ENCODE assay signal across 8 mouse cellular contexts in the genomic region with DNA sequence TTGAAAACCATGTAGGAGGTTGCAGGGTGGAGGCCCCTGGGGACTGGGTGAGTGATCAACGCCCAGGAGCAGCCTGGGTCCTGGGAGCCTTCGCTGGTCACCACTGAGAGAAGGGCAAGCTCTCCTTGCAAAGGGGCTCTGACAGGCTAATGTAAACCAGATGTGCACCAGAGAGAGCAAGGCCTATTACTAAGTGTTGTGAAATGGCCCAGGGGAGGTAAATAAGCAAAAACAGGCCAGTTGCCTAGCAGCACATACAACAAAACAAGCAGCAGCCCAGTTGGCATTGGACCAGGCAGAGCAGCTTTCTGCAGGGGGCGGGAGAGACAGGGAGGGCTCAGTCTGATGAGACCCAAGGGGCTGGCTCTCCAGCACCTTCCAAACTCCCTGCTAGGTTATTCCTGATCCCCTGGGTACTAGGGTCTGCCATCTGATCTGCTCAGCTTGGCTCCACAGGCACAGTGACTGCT.
DNase-seq lines count a peak whose midpoint lies in the region; ATAC-seq and TF ChIP-seq lines count a peak whose summit lies in the region.

No protein-coding gene starts in this region.

- no peaks in the 10 kb centered on the region for H3K36me3 ChIP-seq in embryonic facial prominence, embryonic 11.5 days (replicated peaks; ENCODE audit: control insufficient read depth, insufficient read depth, low read depth, low read length)
- H3K36me3 ChIP-seq in lung, postnatal 0 days (ENCODE audit: insufficient read depth, low read length), result no peaks in the 10 kb centered on the region
- H3K36me3 ChIP-seq in stomach, embryonic 15.5 days, result no peaks in the 10 kb centered on the region
- H3K36me3 ChIP-seq in thymus, adult 2 months (ENCODE audit: control insufficient read depth, insufficient read depth, low read length), result no peaks in the 10 kb centered on the region

- H3K4me1 ChIP-seq in embryonic facial prominence, embryonic 11.5 days (ENCODE audit: control insufficient read depth, insufficient read depth, low read length), result no peaks in the 10 kb centered on the region; the same call in none of the 2 replicates
- H3K4me1 ChIP-seq in lung, postnatal 0 days (ENCODE audit: insufficient read depth, low read depth, low read length), result peaks cover 10% of the 10 kb centered on the region; the same call in 1 of the 2 replicates
- H3K4me1 ChIP-seq in stomach, embryonic 15.5 days, result peaks cover 7% of the 10 kb centered on the region
- H3K4me1 ChIP-seq in thymus, adult 2 months (replicated peaks; ENCODE audit: control insufficient read depth, insufficient read depth, low read length), result no peaks in the 10 kb centered on the region

- H3K9ac ChIP-seq in embryonic facial prominence, embryonic 11.5 days (replicated peaks; ENCODE audit: low read length), result no peak overlapping the region
- H3K9ac ChIP-seq in lung, postnatal 0 days (replicated peaks; ENCODE audit: low read depth), result no peak overlapping the region
- no peak overlapping the region for H3K9ac ChIP-seq in stomach, embryonic 15.5 days

- peak overlapping the region; percentile 78 for H3K27ac ChIP-seq in embryonic facial prominence, embryonic 11.5 days (replicated peaks; ENCODE audit: low read depth, low read length)
- 0 out of 2 replicates have a peak overlapping the region, but pooled peaks have one; percentile 51 for H3K27ac ChIP-seq in lung, postnatal 0 days (ENCODE audit: low read length)
- peak overlapping the region; percentile 41; the same call in 1 of the 2 replicates for H3K27ac ChIP-seq in stomach, embryonic 15.5 days
- no peak overlapping the region for H3K27ac ChIP-seq in thymus, adult 2 months (ENCODE audit: control insufficient read depth, insufficient read depth, low read length)

- TF ChIP-seq CTCF in lung, postnatal 0 days (IDR thresholded peaks at IDR 0.05), result peak; percentile 10; the same call in 1 of the 2 replicates
- TF ChIP-seq CTCF in thymus, adult 2 months (IDR thresholded peaks at IDR 0.05; ENCODE audit: borderline replicate concordance, control insufficient read depth, extremely low read depth, insufficient read depth, low read length, poor library complexity), result no peak

- no peak for TF ChIP-seq POLR2A in thymus, adult 2 months (IDR thresholded peaks at IDR 0.05; ENCODE audit: control insufficient read depth, extremely low read depth, insufficient read depth, low read length, poor library complexity)

- DNase-seq in frontal cortex, postnatal 10 days (ENCODE audit: low spot score in 2 of 2), result peak; percentile 13 to 16
- no peak for DNase-seq in frontal cortex, postnatal 25 days (ENCODE audit: low spot score in 2 of 2)
- peak; percentile 94 for DNase-seq in embryonic facial prominence, embryonic 11.5 days (ENCODE audit: low spot score)
- peak; percentile 90 for DNase-seq in heart, adult 8-10 months (ENCODE audit: low spot score)
- DNase-seq in kidney, adult 11 months, result peak; percentile 46
- DNase-seq in lung, postnatal 0 days (ENCODE audit: low spot score), result peak; percentile 93
- no peak for DNase-seq in thymus, adult 2 months

- peak; percentile 92 for TF ChIP-seq EP300 in lung, postnatal 0 days (IDR thresholded peaks at IDR 0.05)

- H3K4me2 ChIP-seq in embryonic facial prominence, embryonic 11.5 days (ENCODE audit: low read depth, low read length), result peak overlapping the region; percentile 10; the same call in 1 of the 2 replicates
- H3K4me2 ChIP-seq in lung, postnatal 0 days (replicated peaks; ENCODE audit: low read depth, low read length), result no peak overlapping the region
- no peak overlapping the region for H3K4me2 ChIP-seq in stomach, embryonic 15.5 days

- no peaks in the 10 kb centered on the region for H3K27me3 ChIP-seq in embryonic facial prominence, embryonic 11.5 days (ENCODE audit: control insufficient read depth, insufficient read depth, low read length)
- no peaks in the 10 kb centered on the region for H3K27me3 ChIP-seq in lung, postnatal 0 days (replicated peaks; ENCODE audit: insufficient read depth, low read length)
- no peaks in the 10 kb centered on the region for H3K27me3 ChIP-seq in stomach, embryonic 15.5 days (replicated peaks)
- H3K27me3 ChIP-seq in thymus, adult 2 months (ENCODE audit: control insufficient read depth, insufficient read depth, low read length), result no peaks in the 10 kb centered on the region

- no peak overlapping the region for H3K4me3 ChIP-seq in embryonic facial prominence, embryonic 11.5 days (ENCODE audit: low read depth, low read length)
- H3K4me3 ChIP-seq in lung, postnatal 0 days (ENCODE audit: low read depth, low read length), result no peak overlapping the region
- H3K4me3 ChIP-seq in stomach, embryonic 15.5 days (replicated peaks), result no peak overlapping the region
- no peak overlapping the region for H3K4me3 ChIP-seq in thymus, adult 2 months (ENCODE audit: control insufficient read depth, insufficient read depth, low read length)

- no peaks in the 10 kb centered on the region for H3K9me3 ChIP-seq in embryonic facial prominence, embryonic 11.5 days (replicated peaks; ENCODE audit: control insufficient read depth, low read length)
- no peaks in the 10 kb centered on the region for H3K9me3 ChIP-seq in lung, postnatal 0 days (ENCODE audit: low read length)
- H3K9me3 ChIP-seq in stomach, embryonic 15.5 days, result no peaks in the 10 kb centered on the region

- 10% methylated on average over 3 of the region's 3 CpGs for WGBS in embryonic facial prominence, embryonic 11.5 days
- WGBS in lung, postnatal 0 days, result 50% methylated on average over 3 of the region's 3 CpGs
- 22% methylated on average over 3 of the region's 3 CpGs for WGBS in stomach, embryonic 15.5 days
- whole genome bisulfite sequencing in thymus, adult 2 months, result 88% methylated on average over 3 of the region's 3 CpGs

- peak; percentile 87 for ATAC-seq in embryonic facial prominence, embryonic 11.5 days (replicated peaks; ENCODE audit: insufficient number of reproducible peaks, low FRiP score, low TSS enrichment, low read depth)
- peak; percentile 94 for ATAC-seq in lung, postnatal 0 days
- ATAC-seq in stomach, embryonic 15.5 days (ENCODE audit: insufficient read depth, low FRiP score, low read depth), result peak; percentile 74

Comparison
In these comparisons a context has a peak if more than half of its experiments do, and no peak if none do; other contexts are left out.
1. DNase-seq: peak in frontal cortex, postnatal 10 days (2 of 2), embryonic facial prominence, embryonic 11.5 days (single experiment), heart, adult 8-10 months (single experiment), kidney, adult 11 months (single experiment) and lung, postnatal 0 days (single experiment); none in frontal cortex, postnatal 25 days (0 of 2) and thymus, adult 2 months (single experiment).
2. Peak in every context shown above with its lines, with median percentiles within 50 percentile points of each other: ATAC-seq.